Mouse (Mus musculus) A20 (cell line): Measurements from ENCODE around the gene Tcea2.

Source experiments
- DNase-seq: peaks from one replicate; pipeline ENCODE4 v3.0.0-alpha.2; 2011; ENCODE audit warnings: low read depth, low spot score

Tcea2 gene

DNA sequence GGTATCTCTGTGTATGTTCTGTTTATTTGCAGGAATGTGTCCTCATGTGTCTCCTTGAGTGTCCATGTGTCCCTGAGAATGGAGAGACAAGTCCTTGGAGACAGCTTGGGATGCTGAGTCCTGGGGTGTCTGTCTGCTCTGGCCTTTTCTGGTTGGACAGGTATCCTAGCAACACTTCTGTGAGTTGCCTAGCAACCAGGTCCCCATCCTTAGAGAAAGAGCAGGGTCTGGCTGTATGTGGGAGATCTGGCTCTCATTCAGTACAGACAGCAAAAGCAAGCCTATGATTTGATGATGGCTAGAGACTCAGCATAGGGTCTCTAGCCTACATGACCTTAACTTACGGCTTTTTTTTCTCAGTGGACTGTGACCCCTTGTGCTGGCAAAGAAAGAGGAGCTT lies 33.6 kb downstream of the Tcea2 start:
- no peak for DNase-seq

DNA sequence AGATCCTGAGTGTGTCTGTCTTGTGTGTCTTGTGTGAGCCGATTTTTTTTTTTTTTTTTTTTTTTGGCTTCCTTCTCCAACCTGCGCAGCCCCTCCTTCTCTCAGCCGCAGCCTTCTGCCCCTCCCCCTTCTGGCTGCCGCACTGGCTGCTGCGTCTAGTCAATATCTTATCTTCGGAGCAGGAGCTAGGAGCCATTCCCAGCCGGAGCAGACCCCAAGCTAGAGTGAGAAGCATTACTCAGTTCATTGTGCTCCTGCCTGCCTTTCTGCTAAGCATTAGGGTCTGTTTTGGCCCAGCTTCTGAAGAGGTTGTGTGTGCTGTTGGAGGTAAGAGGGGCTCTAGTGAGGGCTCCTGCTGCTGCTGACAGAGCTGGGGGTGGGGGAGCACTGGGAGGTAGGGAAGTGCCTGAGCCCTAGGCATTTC lies 34.8 kb downstream of the Tcea2 start, which contains the start of gene Oprl1:
TSS of gene Oprl1 (plus strand) at position 114 of the 424 bp plus-strand sequence.
- DNase-seq, result no peak

DNA sequence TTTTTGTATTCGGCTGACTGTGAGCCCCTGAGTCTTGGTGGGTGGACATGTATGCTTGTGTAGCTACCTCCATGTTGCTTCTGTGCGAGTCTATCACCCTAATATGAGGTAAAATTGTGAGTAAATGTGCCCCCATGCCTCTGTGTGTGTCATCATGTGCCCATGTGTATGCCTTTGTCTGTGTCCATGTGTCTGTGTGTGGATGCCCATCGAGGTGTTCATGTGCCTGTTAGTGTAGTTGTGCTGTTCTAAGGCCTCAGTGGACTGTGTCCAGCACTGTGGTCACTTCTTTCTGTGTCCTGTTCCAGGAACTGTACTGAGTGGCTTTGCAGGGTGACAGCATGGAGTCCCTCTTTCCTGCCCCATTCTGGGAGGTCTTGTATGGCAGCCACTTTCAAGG lies 35.3 kb downstream of the Tcea2 start:
- no peak for DNase-seq

DNA sequence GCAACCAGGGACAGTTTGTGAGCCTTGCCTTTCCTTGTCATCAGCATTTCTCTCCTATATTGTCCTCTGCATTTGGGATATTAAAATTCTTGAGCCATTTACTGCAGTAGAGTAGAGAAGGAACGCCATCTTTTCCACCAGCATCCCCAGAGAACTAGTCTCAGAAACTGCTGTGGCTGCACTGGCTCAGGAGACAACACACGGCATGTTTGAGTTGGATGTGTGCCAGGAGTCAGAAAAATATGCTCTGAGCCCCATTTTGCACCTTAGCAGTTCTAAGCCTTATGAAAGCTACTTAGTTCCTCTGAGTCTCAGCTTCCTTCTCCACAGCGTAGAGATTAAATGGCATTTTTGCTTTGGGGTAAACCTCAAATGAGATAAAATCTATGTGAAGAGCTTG lies 36.9 kb downstream of the Tcea2 start:
- no peak for DNase-seq

DNA sequence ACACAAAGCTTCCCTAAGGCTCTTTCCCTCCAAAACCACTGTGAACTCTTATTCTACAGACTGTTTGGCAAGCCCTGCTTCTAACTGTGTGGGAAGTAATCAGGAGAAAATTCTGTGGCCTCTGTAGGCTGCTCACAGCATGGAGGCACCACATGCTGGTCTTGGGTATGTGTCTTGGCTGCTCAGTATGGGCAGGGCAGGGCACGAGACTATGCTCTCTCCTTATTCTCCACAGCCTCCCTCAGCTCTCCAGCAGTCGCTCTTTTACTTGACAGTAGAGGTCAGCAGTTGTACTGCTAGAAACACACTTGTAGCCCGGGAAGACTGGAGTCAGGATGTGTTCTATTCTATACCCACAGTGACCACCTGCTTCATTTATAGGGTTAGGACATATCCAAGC lies 40.0 kb downstream of the Tcea2 start:
- DNase-seq, result no peak

DNA sequence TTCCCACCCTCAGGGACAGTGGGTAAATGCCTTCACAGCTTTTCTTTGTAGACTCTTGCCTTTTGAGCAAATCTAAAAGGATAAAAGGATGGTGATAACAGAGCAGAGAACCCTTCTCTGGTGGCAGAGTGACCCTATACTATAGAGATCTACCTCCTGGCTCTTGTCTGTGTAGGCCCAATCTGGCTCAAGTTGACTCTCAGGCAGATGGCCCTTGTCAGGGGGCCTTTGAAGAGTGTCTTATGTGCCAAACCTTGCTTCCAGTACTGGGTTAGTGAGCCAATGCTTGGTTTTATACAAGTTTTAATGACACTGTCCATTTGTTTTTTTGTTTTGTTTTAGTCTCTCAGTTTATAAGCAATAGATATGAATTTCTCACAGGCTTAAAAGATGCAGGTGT lies 41.1 kb downstream of the Tcea2 start:
- no peak for DNase-seq

DNA sequence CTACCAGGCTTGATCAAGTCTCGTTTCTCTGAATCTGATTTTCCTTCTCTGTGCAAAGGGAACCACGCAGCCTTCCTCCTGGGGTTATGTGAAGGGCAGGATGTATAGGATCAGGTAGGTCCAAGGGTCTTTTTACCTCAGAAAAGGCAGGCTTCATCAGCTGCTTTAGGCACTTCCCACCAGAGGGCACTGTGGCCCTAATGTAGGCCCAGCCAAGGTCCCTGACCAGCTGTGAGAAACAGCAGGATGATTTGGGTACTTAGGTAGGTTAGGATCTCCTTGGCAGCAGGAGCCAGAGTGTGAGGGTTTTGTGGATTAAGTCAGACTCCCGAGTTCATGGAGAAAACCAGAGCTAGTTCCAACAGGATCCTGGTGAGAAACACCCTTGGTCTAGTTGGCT lies 42.1 kb downstream of the Tcea2 start:
- DNase-seq, result peak; percentile 54

DNA sequence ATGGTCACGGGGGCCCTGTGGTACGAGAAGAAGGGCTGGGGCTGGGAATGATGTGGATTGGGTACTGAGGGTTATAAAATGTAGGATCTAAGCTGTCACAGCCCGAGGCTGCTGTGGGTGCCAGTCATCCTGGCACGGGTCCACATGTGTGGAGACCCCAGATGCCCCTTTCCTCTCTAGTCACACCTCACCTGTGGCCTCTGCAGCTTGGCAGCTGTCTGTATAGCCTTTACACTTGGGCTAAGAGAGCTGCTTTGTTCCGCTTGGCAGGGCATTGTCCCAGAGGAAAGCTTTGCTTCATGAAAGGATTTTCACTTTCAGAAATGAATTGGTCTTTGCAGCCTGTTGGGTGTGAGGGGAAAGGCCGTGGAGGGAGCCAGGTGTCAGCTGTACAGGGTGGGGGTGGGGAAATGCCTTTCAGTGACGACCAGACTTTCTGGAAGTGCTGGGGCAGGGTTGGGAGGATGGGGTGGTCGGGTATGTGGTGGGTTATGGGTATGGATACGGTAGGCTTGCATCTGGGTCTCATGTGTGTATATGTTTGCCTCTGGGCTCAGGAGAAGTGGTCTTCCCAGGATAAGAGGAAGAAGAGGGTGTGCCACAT lies 47.7 kb downstream of the Tcea2 start:
- DNase-seq, result no peak

DNA sequence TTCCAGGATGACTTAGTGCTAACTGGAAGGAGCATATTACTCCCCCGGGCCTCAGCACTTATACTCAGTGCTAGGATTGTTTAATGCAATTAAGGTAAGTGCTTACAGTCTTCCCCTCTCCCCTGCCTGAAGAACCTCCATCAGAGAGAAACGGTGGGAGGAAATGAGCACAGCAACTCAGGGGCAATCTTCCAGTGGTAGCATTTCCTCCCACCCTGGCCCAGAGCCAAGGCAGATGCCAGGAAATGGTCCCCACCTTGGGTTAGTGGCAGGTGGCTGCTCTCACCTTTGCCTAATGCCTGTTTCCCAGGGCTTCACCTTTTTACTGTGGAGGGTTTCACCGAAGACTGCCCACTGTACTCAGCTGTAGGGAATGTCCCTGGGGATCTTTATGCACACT lies 49.9 kb downstream of the Tcea2 start:
- peak; percentile 22 for DNase-seq
